Mouse (Mus musculus) monocyte, adult 5-6 weeks (primary cell): Measurements from ENCODE around the gene Dmd. TPM values are rescaled to one million over a fixed set of nuclear protein-coding genes. Genes with fewer than 3 reads are reported as not detected.

Source experiments
- ATAC-seq: fragments of 153-309, 156-312 bp; replicated peaks from 2 replicates; pipeline ENCODE4 v1.8.0; 2017; ENCODE audit warnings: mild to moderate bottlenecking; ENCODE audit not compliant: low TSS enrichment, insufficient number of reproducible peaks, severe bottlenecking, poor library complexity, low FRiP score
- total RNA-seq: library from RNA; stranded (forward); fragments of 200-1000, 200-491, 200-594 nt; gene quantifications from 3 replicates; pipeline ENCODE4 v1.2.3, GENCODE M21; 2017

The Dmd gene
- total RNA-seq, 1 experiment from 2014 or later: not detected

DNA sequence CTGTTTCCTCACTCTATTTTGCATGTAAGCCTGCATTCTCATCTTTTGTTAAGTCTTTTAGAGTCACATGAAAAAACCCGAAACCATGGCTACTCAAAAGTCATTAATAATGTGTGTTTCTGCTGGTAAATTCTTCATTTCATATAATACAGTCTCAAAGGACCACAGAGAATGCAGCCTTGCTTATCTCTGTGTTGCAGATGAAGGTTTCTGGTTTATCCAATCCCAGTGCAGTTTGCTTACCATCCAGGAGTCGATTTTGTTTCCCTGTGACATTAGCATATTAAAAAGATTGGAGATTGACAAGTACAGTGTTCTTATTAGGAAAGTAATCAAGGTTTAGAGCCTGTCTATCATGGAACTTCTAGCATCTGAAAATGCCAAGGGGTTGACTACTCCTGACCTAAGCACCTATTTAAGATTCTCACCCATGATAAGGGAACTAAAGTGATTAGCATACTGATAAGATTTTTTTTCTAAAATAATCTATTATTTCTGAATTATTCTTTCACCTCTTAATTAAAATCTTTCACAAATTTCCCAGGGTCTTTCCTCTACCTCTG is 1292.7 kb downstream of the Dmd start:
- ATAC-seq: no peak

- ATAC-seq: no peak
Observed at GRCm38 (mm10) chrX:84330593-84330992, 1381.9 kb downstream of the Dmd start.

DNA sequence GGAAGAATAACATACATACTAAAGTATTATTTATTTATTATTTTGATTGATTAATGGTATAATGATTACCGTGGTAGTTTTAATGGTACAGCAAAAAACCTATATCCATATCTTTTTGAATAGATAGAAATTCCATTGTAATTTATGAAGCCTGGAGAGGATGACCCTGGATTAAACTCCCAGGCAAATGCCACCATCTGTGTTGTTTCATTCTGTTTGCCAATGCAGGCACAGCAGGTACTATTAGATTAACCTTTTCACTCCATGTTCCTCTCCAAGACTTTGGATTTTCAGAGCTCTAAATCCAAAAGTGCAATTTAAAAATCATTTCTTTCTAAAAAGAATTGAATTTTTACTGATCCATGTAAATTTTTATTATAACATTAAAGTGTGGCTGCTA is 1383.5 kb downstream of the Dmd start:
- ATAC-seq: no peak

- no peak for ATAC-seq
Observed at GRCm38 (mm10) chrX:84364981-84365380, 1416.3 kb downstream of the Dmd start.

DNA sequence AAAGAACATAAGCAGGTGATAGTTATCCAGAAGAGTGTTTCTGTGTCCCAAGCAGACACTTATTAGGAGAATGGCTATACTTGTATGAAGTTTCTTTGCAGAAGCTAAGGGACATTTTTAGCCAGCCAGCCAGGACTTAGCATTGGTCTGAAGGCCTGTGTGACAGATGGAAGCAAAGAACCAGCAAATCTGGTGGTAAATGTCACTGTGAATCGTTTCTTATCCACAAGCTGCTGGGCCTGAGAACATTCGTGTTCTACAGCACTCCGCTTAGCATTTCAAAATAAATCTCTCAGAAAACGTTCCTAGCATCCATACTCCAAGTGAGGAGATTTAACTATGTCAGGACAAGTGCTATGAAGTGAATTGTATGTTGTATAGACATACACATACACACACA is 1486.9 kb downstream of the Dmd start:
- no peak for ATAC-seq

DNA sequence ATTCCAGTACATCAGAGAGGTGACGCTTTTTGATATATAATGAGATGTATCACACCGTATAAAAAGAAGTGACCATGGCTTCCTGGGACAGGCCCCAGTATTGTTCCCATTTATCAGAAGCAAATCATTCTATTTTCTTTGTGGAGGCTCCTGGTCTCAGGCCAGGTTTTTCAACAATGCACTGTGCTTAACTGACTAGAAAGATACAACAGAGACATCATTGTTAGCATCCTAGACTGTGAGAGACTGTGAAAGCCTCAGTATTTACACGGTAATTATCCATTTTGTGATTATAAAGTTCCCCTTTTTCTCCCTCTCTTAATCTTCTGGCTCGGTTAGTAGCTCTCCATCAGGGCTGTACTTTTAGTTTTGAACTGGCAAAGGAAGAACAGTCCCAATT is 1487.9 kb downstream of the Dmd start:
- no peak for ATAC-seq

GRCm38 (mm10) chrX:84442996-84443395 is 1494.3 kb downstream of the Dmd start:
- ATAC-seq: no peak

- no peak for ATAC-seq
Observed at GRCm38 (mm10) chrX:84443985-84444384, 1495.3 kb downstream of the Dmd start.

GRCm38 (mm10) chrX:84444638-84445037 is 1496.0 kb downstream of the Dmd start:
- no peak for ATAC-seq

GRCm38 (mm10) chrX:84454473-84454872 is 1505.8 kb downstream of the Dmd start:
- no peak for ATAC-seq

GRCm38 (mm10) chrX:84514650-84515366 is 1566.1 kb downstream of the Dmd start:
- no peak for ATAC-seq

GRCm38 (mm10) chrX:84551995-84552394 is 1603.3 kb downstream of the Dmd start:
- no peak for ATAC-seq

GRCm38 (mm10) chrX:84553441-84553840 is 1604.8 kb downstream of the Dmd start:
- ATAC-seq: no peak

- no peak for ATAC-seq
Observed at GRCm38 (mm10) chrX:84598476-84598875, 1649.8 kb downstream of the Dmd start.

DNA sequence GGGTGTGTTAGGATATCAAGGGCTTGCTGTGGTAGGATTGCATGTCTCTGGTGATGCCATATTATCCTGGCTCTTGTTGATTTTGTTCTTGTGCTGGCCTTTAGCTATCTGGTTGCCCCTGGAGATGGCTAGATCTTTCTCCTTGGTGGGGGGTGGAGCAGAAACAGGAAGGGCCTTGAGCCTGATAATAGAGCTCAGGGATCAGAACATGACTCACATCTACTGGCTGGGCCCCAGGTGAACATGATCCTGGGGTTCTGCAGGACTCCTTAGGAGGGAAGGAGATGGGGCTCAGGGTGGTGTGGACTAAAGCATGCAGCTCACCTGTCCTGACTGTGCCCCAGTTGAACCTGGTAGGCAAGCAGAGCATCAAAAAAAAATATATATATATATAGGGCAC is 1691.8 kb downstream of the Dmd start:
- no peak for ATAC-seq

DNA sequence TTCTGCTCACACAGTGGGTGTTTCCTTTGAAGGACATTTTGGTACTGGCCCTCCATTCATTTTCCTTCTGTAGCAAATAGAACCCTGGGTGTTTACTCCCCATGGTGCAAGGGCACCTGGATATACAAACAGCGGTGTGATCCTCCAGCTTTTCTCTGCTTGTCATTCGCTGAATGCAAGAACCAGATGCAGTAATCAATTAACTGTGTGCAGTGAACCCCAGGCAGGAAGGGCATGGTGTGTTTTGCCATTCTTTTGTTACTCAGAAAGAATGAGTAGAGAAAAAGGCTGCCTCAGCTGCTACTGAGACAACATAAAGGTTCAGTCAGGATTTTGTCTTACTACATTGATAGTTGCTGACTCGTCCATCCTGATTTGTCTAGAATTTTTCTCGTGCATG is 1799.0 kb downstream of the Dmd start:
- ATAC-seq: no peak

DNA sequence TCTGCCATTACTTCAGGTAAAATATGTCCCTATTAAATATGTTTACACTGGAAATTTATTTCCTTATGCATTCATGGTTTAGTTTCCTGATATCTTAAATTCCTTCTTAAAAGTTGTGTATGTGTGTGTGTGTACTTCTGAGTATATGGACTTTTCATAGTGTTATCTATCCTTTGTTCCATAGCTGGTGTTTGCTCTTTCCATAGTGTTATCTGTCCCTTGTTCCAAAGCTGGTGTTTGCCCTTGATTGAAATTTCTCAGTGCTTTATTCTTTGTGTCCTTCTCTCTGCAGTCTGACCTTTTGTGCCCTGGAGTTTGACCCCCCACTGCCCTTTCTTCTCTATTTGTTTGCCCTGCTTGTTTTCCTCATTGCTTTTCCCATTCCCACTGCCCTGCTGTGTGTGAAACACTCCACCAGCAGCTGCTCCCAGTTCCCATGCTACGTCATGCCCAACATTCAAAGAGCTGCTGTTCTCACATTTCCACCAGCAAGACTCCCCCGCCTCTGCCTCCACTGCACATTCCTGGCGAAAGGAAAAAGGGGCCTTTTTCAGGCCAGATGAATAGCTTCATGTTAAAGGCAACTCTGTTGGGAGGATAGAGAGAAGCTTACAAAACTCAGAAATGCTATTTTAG is 1911.5 kb downstream of the Dmd start:
- ATAC-seq: no peak

DNA sequence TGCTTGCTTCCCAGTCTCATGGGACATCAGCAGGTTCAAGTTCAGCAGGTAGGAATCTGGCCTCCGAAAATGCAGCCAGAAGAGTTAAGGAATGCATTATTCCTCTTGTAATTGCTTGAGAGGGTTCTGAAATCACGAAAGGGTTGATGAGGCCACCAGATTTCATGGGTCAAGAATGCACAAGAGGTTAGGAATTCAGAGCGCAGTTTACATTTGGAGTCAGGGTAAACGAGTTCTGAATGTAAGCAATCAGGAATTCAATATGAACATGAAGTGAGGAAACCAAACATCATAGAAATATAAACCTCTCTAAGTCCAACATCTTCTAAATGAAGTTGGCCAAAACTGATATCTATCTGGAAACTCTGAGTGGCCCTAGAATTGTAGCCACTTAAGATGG is 1924.4 kb downstream of the Dmd start:
- ATAC-seq: no peak

GRCm38 (mm10) chrX:84878125-84878524 is 1929.5 kb downstream of the Dmd start:
- ATAC-seq: no peak
